Mouse (Mus musculus) stomach, postnatal 0 days (tissue): ENCODE measurements at regions not wholly inside any gene's neighbourhood (a gene's known extent, or its start where the extent isn't known, plus 50 kb on each side); places are given as distances from the start of the nearest gene placed in this dataset.

Experiments
- CTCF ChIP-seq: IDR thresholded peaks from 2 replicates; pipeline ENCODE4 v1.5.1; 2016; ENCODE audit warnings: antibody characterized with exemption, low read depth, mild to moderate bottlenecking, moderate library complexity
- EP300 ChIP-seq: optimal IDR thresholded peaks from 2 replicates; pipeline ENCODE3; 2016; ENCODE audit warnings: antibody characterized with exemption

DNA sequence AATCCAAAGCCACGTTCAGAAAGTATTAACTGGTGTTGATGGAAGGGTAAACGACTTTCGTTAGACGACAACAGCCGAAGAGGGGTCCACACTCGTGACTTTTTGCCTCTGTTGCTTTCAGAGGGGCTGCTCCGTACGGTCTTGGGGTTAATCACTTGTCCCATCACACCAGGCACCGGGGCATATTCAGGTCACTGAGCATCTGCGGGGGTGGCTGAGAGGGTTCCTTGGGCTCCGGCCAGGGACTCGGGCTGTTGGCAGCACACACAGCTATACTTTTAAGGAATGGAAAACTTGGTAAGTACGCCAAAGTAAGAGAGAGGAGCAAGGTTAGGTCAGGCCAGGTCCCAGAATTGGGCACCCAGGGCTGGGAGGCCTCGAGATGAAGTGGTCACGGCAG lies 50.7 kb upstream of the Cdkn2aip start:
- TF ChIP-seq EP300 = no peak
- TF ChIP-seq CTCF = no peak
